Mouse (Mus musculus) megakaryocyte, embryonic 14.5 days (primary cell): ENCODE data around the gene Pdcl.

Experiments used
- FLI1 ChIP-seq: IDR thresholded peaks from 2 replicates; pipeline ENCODE4 v1.6.1; 2012; ENCODE audit warnings: low read length, inconsistent platforms, mixed read lengths
- GATA1 ChIP-seq: IDR thresholded peaks from 3 replicates; pipeline ENCODE4 v1.6.1; 2012; ENCODE audit warnings: mixed read lengths, low read length, inconsistent platforms, borderline replicate concordance

DNA sequence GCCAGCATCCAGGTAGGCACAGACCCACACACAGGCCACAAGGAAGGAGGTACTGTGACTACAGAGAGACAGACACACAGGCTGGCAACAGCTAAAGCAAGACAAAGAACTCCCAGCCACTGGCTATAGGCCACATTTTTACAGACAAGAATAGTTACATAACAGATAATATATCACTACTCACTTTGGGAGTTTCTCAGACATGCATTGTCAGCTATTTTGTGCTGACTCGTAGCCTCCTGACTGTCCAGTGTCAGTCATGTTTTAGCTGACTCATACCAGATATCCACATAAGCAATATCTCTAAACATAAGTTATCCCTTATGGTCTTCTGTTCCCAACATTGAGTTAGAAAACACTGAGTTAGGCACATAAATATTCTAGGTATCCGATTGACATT lies 25.8 kb downstream of the Pdcl start:
- no peak for TF ChIP-seq GATA1
- TF ChIP-seq FLI1, result no peak
